In the genomic region with DNA sequence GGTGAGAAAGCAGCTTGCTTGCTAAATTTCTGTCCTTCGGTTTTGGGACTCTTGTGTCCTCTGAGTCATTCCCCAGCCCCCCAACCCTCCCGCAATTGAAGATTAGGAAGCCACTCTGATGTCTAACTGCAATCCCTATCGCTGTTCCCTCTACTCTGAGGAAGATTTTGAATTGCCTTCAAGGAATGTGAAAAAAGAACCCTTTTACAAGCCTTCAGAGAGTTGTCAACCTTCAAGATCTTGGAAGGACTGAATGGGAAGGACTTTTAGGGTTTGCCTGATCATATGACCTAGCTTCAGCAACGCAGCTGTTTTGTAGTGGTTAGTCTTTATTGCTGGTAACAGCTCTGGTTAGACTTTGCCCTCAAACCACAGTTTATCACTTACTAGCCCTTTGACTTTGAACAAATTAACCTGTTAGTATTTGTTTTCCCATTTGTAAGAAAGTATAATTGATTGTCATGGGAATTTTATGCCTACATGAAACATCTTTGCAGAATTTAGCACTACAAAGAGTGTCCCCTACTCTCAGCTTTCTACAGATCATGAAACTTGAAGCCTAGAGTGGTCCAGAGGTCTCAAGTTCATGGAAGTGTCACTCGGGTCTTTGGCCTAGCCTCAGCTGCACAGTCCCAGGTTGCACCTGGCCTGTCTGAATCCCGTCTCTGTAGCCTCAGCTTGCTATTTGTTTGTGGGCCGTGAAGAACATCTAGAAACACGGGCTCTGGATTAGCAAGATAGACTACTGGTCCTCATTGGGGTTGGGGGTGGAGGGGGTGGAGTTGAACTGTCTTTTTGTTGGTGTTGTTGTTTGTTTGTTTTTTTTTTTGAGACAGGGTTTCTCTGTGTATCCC, we compare ENCODE assay signal across 8 mouse cellular contexts. TPM values are rescaled to one million over a fixed set of nuclear protein-coding genes. Genes with fewer than 3 reads are reported as not detected.
DNase-seq lines count a peak whose midpoint lies in the region; ATAC-seq and TF ChIP-seq lines count a peak whose summit lies in the region.

No protein-coding gene starts in this region.

- peak overlapping the region; percentile 76; the same call in 1 of the 2 replicates for H3K4me3 ChIP-seq in G1E (ENCODE audit: low read depth, low read length)
- peak overlapping the region; percentile 54 for H3K4me3 ChIP-seq in heart, embryonic 15.5 days
- peak overlapping the region; percentile 58 for H3K4me3 ChIP-seq in liver, embryonic 11.5 days (ENCODE audit: low read depth, low read length)

- 41% methylated on average over 8 of the region's 8 CpGs for WGBS in heart, embryonic 15.5 days
- WGBS in liver, embryonic 11.5 days = 34% methylated on average over 8 of the region's 8 CpGs

- ATAC-seq in G1E (ENCODE audit: extremely low read depth, insufficient number of reproducible peaks, low FRiP score, poor library complexity, severe bottlenecking) = no peak
- ATAC-seq in heart, embryonic 15.5 days (replicated peaks; ENCODE audit: insufficient number of reproducible peaks, insufficient read depth, low FRiP score, low read depth) = no peak
- ATAC-seq in liver, embryonic 11.5 days (replicated peaks; ENCODE audit: low FRiP score) = no peak
- no peak for ATAC-seq in CD4-positive, CD25-positive, alpha-beta regulatory T cell, adult 4 months

- no peak for TF ChIP-seq CTCF in G1E (IDR thresholded peaks at IDR 0.05; ENCODE audit: low read depth, low read length)

- peak; percentile 81 for DNase-seq in heart, adult 11 months
- no peak for DNase-seq in heart, postnatal 4 days
- no peak for DNase-seq in G1E (ENCODE audit: low spot score)
- DNase-seq in liver, embryonic 11.5 days (ENCODE audit: low spot score) = no peak
- peak; percentile 64 for DNase-seq in yolk sac, embryonic 10.5 days (ENCODE audit: low spot score)
- DNase-seq in ovary, postnatal 36 days (ENCODE audit: low spot score) = no peak

- peaks cover 56% of the 10 kb centered on the region for H3K4me1 ChIP-seq in G1E (ENCODE audit: insufficient read depth, low read depth, low read length)
- H3K4me1 ChIP-seq in heart, embryonic 15.5 days (replicated peaks) = peaks cover 55% of the 10 kb centered on the region
- H3K4me1 ChIP-seq in liver, embryonic 11.5 days (replicated peaks; ENCODE audit: control insufficient read depth, insufficient read depth, low read length) = peaks cover 49% of the 10 kb centered on the region

- H3K4me2 ChIP-seq in heart, embryonic 15.5 days = peak overlapping the region; percentile 79
- H3K4me2 ChIP-seq in liver, embryonic 11.5 days = peak overlapping the region; percentile 88

- peak overlapping the region; percentile 86 for H3K27ac ChIP-seq in heart, embryonic 15.5 days
- peak overlapping the region; percentile 85 for H3K27ac ChIP-seq in liver, embryonic 11.5 days (ENCODE audit: low read depth, low read length)

- peaks cover 47% of the 10 kb centered on the region for H3K27me3 ChIP-seq in G1E (ENCODE audit: insufficient read depth, low read length)
- H3K27me3 ChIP-seq in heart, embryonic 15.5 days = peaks cover 5% of the 10 kb centered on the region; the same call in 1 of the 2 replicates
- H3K27me3 ChIP-seq in liver, embryonic 11.5 days (replicated peaks; ENCODE audit: control insufficient read depth, insufficient read depth, low read length) = peaks cover 3% of the 10 kb centered on the region

- no peaks in the 10 kb centered on the region for H3K9me3 ChIP-seq in G1E (replicated peaks)
- H3K9me3 ChIP-seq in heart, embryonic 15.5 days (replicated peaks) = no peaks in the 10 kb centered on the region
- no peaks in the 10 kb centered on the region for H3K9me3 ChIP-seq in liver, embryonic 11.5 days (ENCODE audit: control insufficient read depth, low read length)

- peak overlapping the region; percentile 51 for H3K9ac ChIP-seq in heart, embryonic 15.5 days
- peak overlapping the region; percentile 61 for H3K9ac ChIP-seq in liver, embryonic 11.5 days (ENCODE audit: low read depth, low read length)

- peaks cover 2% of the 10 kb centered on the region for H3K36me3 ChIP-seq in G1E (replicated peaks)
- H3K36me3 ChIP-seq in heart, embryonic 15.5 days = no peaks in the 10 kb centered on the region
- H3K36me3 ChIP-seq in liver, embryonic 11.5 days (ENCODE audit: control insufficient read depth, insufficient read depth, low read length) = no peaks in the 10 kb centered on the region

RNA-seq across cellular contexts. Expression of gene Gpr84, which starts 4.4 kb away (rescaled TPM):
- total RNA-seq in heart, postnatal 4 days (2021) = not detected
- not detected in 2 replicates for total RNA-seq in G1E (2014; fragmentation: Nextera tagmentation)
- total RNA-seq in G1E (2017) = not detected in 2 replicates
- not detected in 2 replicates for polyA plus RNA-seq in G1E (2012)
- polyA plus RNA-seq in heart, embryonic 15.5 days (2015; fragmentation: Nextera tagmentation; extraction: Ambion mirVana) = 0.11 and 0.25 TPM in 2 replicates
- 0.49 and 0.78 TPM in 2 replicates for polyA plus RNA-seq in liver, embryonic 11.5 days (2014; fragmentation: Nextera tagmentation; extraction: Ambion mirVana)
- not detected for polyA plus RNA-seq in CD4-positive, CD25-positive, alpha-beta regulatory T cell, adult 4 months (2017; shearing (Covaris generic))

RNA-seq across cellular contexts. Expression of gene Copz1, which starts 33.5 kb away (rescaled TPM):
- total RNA-seq in heart, postnatal 4 days (2021) = 10 to 100 TPM; 88.7 to 91.2 TPM
- 494 and 507 TPM in 2 replicates for total RNA-seq in G1E (2014; fragmentation: Nextera tagmentation)
- total RNA-seq in G1E (2017) = 182 and 184 TPM in 2 replicates
- polyA plus RNA-seq in G1E (2012) = 72.4 and 97.2 TPM in 2 replicates
- 145 and 168 TPM in 2 replicates for polyA plus RNA-seq in heart, embryonic 15.5 days (2015; fragmentation: Nextera tagmentation; extraction: Ambion mirVana)
- polyA plus RNA-seq in liver, embryonic 11.5 days (2014; fragmentation: Nextera tagmentation; extraction: Ambion mirVana) = 298 and 328 TPM in 2 replicates
- 100 to 1,000 TPM; 213 to 244 TPM for polyA plus RNA-seq in CD4-positive, CD25-positive, alpha-beta regulatory T cell, adult 4 months (2017; shearing (Covaris generic))

RNA-seq across cellular contexts. Expression of gene Zfp385a, which starts 33.9 kb away (rescaled TPM):
- 10 to 100 TPM; 21.9 to 22.0 TPM for total RNA-seq in heart, postnatal 4 days (2021)
- total RNA-seq in G1E (2014; fragmentation: Nextera tagmentation) (74.3 and 92.9 TPM in 2 replicates), G1E (2017) (2.0 TPM in 2 replicates)
- polyA plus RNA-seq in G1E (2012) = 483 and 546 TPM in 2 replicates
- 5.9 and 10.5 TPM in 2 replicates for polyA plus RNA-seq in heart, embryonic 15.5 days (2015; fragmentation: Nextera tagmentation; extraction: Ambion mirVana)
- 23.2 and 24.8 TPM in 2 replicates for polyA plus RNA-seq in liver, embryonic 11.5 days (2014; fragmentation: Nextera tagmentation; extraction: Ambion mirVana)
- not detected for polyA plus RNA-seq in CD4-positive, CD25-positive, alpha-beta regulatory T cell, adult 4 months (2017; shearing (Covaris generic))

RNA-seq across cellular contexts. Expression of gene Nfe2, which starts 47.8 kb away (rescaled TPM):
- 1 to 10 TPM; 1.0 to 1.1 TPM for total RNA-seq in heart, postnatal 4 days (2021)
- total RNA-seq in G1E (2014; fragmentation: Nextera tagmentation) (254 and 313 TPM in 2 replicates), G1E (2017) (177 TPM in 2 replicates)
- polyA plus RNA-seq in G1E (2012) = 151 and 155 TPM in 2 replicates
- polyA plus RNA-seq in heart, embryonic 15.5 days (2015; fragmentation: Nextera tagmentation; extraction: Ambion mirVana) = 1.9 and 5.0 TPM in 2 replicates
- polyA plus RNA-seq in liver, embryonic 11.5 days (2014; fragmentation: Nextera tagmentation; extraction: Ambion mirVana) = 94.1 and 108 TPM in 2 replicates
- polyA plus RNA-seq in CD4-positive, CD25-positive, alpha-beta regulatory T cell, adult 4 months (2017; shearing (Covaris generic)) = under 1 TPM; 0.34 to 0.84 TPM

Comparison
In these comparisons a context has a peak if more than half of its experiments do, and no peak if none do; other contexts are left out.
1. DNase-seq: peak in heart, adult 11 months (single experiment) and yolk sac, embryonic 10.5 days (single experiment); none in heart, postnatal 4 days (single experiment), G1E (single experiment), liver, embryonic 11.5 days (single experiment) and ovary, postnatal 36 days (single experiment).
2. RNA of gene Zfp385a, which starts 33.9 kb away (polyA plus RNA-seq): 483 to 546 TPM in G1E; 23.2 to 24.8 TPM in liver, embryonic 11.5 days, 5.9 to 10.5 TPM in heart, embryonic 15.5 days and not detected in CD4-positive, CD25-positive, alpha-beta regulatory T cell, adult 4 months; every median in the first group is over 10 times any median in the second.
3. Peak in every context shown above with its lines, with median percentiles within 50 percentile points of each other: H3K4me3 ChIP-seq.